Mouse (Mus musculus) embryonic fibroblast, embryonic 13.5 days (primary cell): Measurements from ENCODE around the gene Klc3.

Experiments
- CTCF ChIP-seq: IDR thresholded peaks from 2 replicates; pipeline ENCODE4 v1.5.1; 2011; ENCODE audit warnings: mild to moderate bottlenecking, control low read depth, low read length, moderate library complexity, borderline replicate concordance; ENCODE audit not compliant: insufficient read depth
- POLR2A ChIP-seq: IDR thresholded peaks from 2 replicates; pipeline ENCODE4 v1.6.1; 2011; ENCODE audit warnings: low read depth, mild to moderate bottlenecking, control low read depth, low read length, moderate library complexity

DNA sequence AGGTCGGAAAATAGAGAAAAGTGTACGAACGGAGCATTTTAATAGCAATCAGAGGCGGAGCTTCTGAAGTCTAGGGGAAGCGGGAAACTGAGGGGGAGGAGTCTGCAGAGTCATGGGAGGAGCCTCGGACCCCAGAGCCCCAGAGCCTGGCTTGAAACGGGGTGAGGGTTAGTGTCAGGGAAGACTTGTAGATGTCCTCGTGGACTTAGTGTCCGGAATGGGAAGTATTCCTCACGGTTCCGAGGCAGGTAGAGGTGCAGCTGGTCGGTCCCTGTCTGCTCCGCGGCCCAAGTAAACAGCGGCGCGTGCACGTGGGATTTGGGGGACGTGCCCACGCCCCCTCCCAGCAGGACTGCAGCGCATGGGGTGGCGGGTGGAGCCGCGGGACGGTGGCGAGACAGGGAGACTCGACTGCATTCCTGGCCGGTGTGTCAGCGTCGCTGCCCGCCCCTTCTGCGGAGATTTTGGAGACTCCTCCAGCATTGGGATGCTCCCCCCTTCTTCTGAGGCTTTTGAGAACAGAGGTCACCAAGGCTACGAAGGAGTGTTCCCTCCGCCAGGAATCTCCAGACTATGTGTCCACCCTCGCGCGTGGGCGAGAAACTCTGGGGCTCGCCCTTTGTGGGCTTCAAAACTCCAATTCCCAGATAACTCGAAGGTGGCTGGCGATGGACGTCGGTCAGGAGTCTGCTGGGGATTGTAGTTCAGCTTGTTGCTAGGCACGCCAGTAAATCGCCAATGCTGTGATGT, 43.8 kb downstream of the Klc3 start:
- TF ChIP-seq CTCF: no peak
- peak; percentile 67 for TF ChIP-seq POLR2A
